Mouse (Mus musculus): ENCODE measurements at regions not wholly inside any gene's neighbourhood (a gene's known extent, or its start where the extent isn't known, plus 50 kb on each side); places are given as distances from the start of the nearest gene placed in this dataset.

DNA sequence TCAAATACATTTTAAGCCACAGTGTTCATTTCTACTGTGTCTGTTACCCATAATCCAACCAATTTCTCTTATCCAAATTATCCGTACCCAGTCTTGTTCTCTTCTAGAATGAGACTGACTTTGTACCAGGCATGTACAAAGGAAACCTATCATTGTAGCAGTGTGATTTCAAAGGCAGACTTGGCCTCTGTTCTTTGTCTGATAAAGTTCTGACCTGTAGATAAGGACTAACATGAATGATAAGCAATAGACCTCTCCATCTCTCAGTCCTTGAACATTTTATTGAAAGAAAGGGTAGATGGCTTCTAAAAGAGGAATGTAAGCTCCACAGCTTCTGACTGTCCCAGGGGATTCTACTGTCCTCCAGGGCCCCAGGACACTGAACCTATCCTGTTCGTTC, 152.2 kb upstream of the Meis1 start:
- no peak for TF ChIP-seq USF1 (IDR thresholded peaks at IDR 0.05; ENCODE audit: low read depth)
- no peak for TF ChIP-seq POLR2A (IDR thresholded peaks at IDR 0.05; ENCODE audit: insufficient read length, low read depth)
- no peak for TF ChIP-seq MAX (IDR thresholded peaks at IDR 0.05; ENCODE audit: low read depth)
- TF ChIP-seq REST (IDR thresholded peaks at IDR 0.05; ENCODE audit: insufficient read depth, insufficient read length), result no peak
- no peak for TF ChIP-seq POLR2AphosphoS2 (IDR thresholded peaks at IDR 0.05; ENCODE audit: insufficient read length, low read depth)
- TF ChIP-seq TCF12 (IDR thresholded peaks at IDR 0.05; ENCODE audit: insufficient read depth, poor library complexity, severe bottlenecking), result no peak
- no peak for TF ChIP-seq CEBPB (IDR thresholded peaks at IDR 0.05; ENCODE audit: insufficient read depth, poor library complexity, severe bottlenecking)
